Mouse (Mus musculus) kidney, adult 2 months (tissue): ENCODE measurements at regions not wholly inside any gene's neighbourhood (a gene's known extent, or its start where the extent isn't known, plus 50 kb on each side); places are given as distances from the start of the nearest gene placed in this dataset.
"Not testable (repeated sequence)": the region's sequence is repeated elsewhere in the genome, so short reads cannot be mapped to it uniquely, and the experiment has no call there.

ENCODE experiments used
- CTCF ChIP-seq: fragments of 200-500 bp; conservative IDR thresholded peaks from 2 replicates; pipeline ENCODE4 v1.5.1; 2011; ENCODE audit warnings: low read depth, mild to moderate bottlenecking, control low read depth, low read length, moderate library complexity, mixed read lengths; ENCODE audit not compliant: insufficient read depth, insufficient read length
- POLR2A ChIP-seq: fragments of 200-500 bp; IDR thresholded peaks from one replicate; pipeline ENCODE4 v1.6.1; 2011; ENCODE audit warnings: low read depth, low read length, control low read depth

DNA sequence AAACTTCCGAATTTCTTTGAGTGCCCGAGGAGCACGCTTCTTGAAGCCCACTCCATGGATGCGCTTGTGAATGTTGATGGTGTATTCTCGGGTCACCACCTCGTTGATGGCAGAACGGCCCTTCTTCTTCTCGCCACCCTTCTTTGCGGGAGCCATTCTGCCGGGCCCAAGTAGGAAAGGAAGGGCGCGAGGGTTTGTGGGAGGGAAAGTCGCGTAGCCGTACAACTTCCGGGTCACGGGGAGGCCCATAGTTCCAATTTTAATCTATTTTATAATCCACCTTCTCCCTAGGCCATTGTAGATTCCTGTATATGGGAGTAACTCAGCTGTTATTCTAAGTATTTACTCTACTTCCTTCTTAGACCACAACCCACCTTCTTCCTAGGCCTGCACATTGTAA lies 85.3 kb upstream of the Cpne8 start:
- not testable (repeated sequence) for TF ChIP-seq CTCF, POLR2A
